Mouse (Mus musculus): Measurements from ENCODE around the gene Tbc1d14.

DNA sequence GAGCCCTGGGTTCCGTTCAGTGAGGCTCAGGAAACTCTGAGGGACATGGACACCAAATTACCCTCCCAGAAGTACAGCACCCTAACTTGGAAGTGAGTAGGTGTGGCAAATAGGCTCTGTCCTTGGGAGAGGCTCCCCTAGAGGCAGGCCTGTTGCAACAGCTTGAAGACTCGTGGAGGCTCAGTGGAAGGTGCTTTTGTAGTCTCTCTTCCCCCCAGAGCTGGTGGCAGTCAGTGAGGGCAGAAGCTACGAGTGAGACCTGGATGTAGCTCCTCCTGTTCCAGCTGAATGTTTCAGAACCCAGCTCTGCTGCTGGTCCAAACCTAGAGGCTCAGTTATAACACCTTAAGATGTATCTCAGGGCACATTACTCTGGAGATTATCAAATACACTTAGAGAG, 2.0 kb upstream of the Tbc1d14 start:
- TF ChIP-seq EP300 (IDR thresholded peaks at IDR 0.05; ENCODE audit: low read depth) (no peak), CTCF (IDR thresholded peaks at IDR 0.05; ENCODE audit: low read depth) (no peak)

Data from heart, postnatal 0 days (tissue).